Mouse (Mus musculus) G1E (cell line): ENCODE results near the gene St8sia1. TPM values are rescaled to one million over a fixed set of nuclear protein-coding genes. Genes with fewer than 3 reads are reported as not detected.
"Not testable (repeated sequence)": the region's sequence is repeated elsewhere in the genome, so short reads cannot be mapped to it uniquely, and the experiment has no call there.

Experiments
- ATAC-seq: 2 replicates; pipeline ENCODE4 v1.8.0; 2016; ENCODE audit warnings: mild to moderate bottlenecking; ENCODE audit not compliant: insufficient number of reproducible peaks, poor library complexity, low FRiP score, severe bottlenecking; ENCODE audit errors: extremely low read depth
- DNase-seq: peaks from one replicate; pipeline ENCODE4 v3.0.0; 2012; ENCODE audit warnings: low spot score
- H3K27me3 ChIP-seq: 2 replicates; pipeline ENCODE4 v1.6.1; 2012; ENCODE audit warnings: mild to moderate bottlenecking, low read length, inconsistent platforms; ENCODE audit not compliant: insufficient read depth
- H3K36me3 ChIP-seq: replicated peaks from 2 replicates; pipeline ENCODE3; 2012; ENCODE audit warnings: mild to moderate bottlenecking, inconsistent platforms
- H3K4me1 ChIP-seq: 2 replicates; pipeline ENCODE4 v1.6.1; 2012; ENCODE audit warnings: low read depth, low read length, inconsistent platforms, mixed read lengths; ENCODE audit not compliant: insufficient read depth
- H3K4me3 ChIP-seq: 2 replicates; pipeline ENCODE4 v1.5.1; 2012; ENCODE audit warnings: low read depth, mild to moderate bottlenecking, inconsistent platforms, low read length, moderate library complexity, mixed read lengths
- H3K9me3 ChIP-seq: replicated peaks from 2 replicates; pipeline ENCODE4 v1.6.1; 2012; ENCODE audit warnings: inconsistent platforms
- CTCF ChIP-seq: IDR thresholded peaks from 2 replicates; pipeline ENCODE4 v1.5.1; 2012; ENCODE audit warnings: low read depth, low read length, inconsistent platforms, mixed read lengths
- GATA1 ChIP-seq: IDR thresholded peaks from 2 replicates; pipeline ENCODE4 v1.6.1; 2012; ENCODE audit warnings: borderline replicate concordance, low read length, inconsistent platforms, mixed read lengths
- GATA2 ChIP-seq: IDR thresholded peaks from 2 replicates; pipeline ENCODE4 v1.6.1; 2012; ENCODE audit warnings: low read depth, low read length, inconsistent platforms, borderline replicate concordance
- POLR2AphosphoS5 ChIP-seq: IDR thresholded peaks from 2 replicates; pipeline ENCODE4 v1.6.1; 2012; ENCODE audit warnings: low read depth, low read length, inconsistent platforms; ENCODE audit not compliant: insufficient replicate concordance
- TAL1 ChIP-seq: conservative IDR thresholded peaks from 2 replicates; pipeline ENCODE4 v1.6.1; 2012; ENCODE audit warnings: low read depth, low read length, inconsistent platforms, mixed read lengths
- polyA plus RNA-seq: library from polyadenylated mRNA; stranded (reverse); fragments of >175 nt; gene quantifications from 2 replicates; pipeline ENCODE4 v1.2.3, GENCODE M21; 2012
- total RNA-seq, 2 experiments: library from RNA; stranded (forward) in 1 of 2; stranded (reverse) in 1 of 2; fragments of 200-1000 nt in 1 of 2; fragments of >200 nt in 1 of 2; fragmentation: Nextera tagmentation in 1 of 2; gene quantifications; 2 replicates each; pipeline ENCODE4 v1.2.3; 2014 to 2017

Gene St8sia1
- not detected in 2 replicates for total RNA-seq (2014; fragmentation: Nextera tagmentation)
- total RNA-seq (2017) = 0.11 TPM in 1 of 2 replicates, not detected in the other
- not detected in 2 replicates for polyA plus RNA-seq

DNA sequence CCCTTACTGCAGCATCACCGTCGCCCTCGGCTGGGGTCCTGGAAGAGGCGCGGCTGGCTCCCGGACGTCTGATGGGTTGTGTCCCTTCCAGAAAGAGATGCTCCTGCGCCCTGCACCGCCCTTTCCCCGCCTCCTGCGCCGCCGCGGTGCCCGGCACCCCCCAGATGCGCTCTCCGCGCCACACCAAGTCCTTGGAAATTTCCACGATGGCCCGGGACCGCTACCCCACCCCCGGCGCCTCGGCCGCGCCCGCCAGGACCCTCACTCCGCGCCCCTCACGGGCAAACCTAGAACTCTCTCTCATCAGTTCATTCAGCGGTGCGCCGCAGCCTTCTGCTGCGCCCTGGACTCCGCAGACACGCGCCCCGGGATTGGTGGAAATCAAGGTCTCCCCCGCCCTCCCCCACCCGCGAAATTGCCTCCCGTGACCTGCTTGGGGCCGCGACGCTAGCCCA is at the start of gene St8sia1:
Gene St8sia1 (minus strand): TSS at position 377 of the 455 bp plus-strand sequence.
- no peak within 1 kb of the TSS for H3K4me3 ChIP-seq
- TF ChIP-seq CTCF (no peak), GATA1 (no peak), POLR2AphosphoS5 (no peak), TAL1 (no peak), GATA2 (no peak)
- H3K27me3 ChIP-seq = peaks cover 10% of the 10 kb centered on the region; the same call in 1 of the 2 replicates
- DNase-seq = no peak
- H3K4me1 ChIP-seq = no peaks in the 10 kb centered on the region
- no peak for ATAC-seq
- no peaks in the 10 kb centered on the region for H3K36me3 ChIP-seq
- H3K9me3 ChIP-seq = no peaks in the 10 kb centered on the region; the same call in 1 of the 2 replicates

GRCm38 (mm10) chr6:143012513-143013215 is 48.4 kb upstream of the St8sia1 start:
- no peak for ATAC-seq
- peaks cover 62% of the 10 kb centered on the region for H3K36me3 ChIP-seq
- no peak for TF ChIP-seq TAL1
- TF ChIP-seq GATA1 = no peak
- no peak for TF ChIP-seq GATA2
- no peak for TF ChIP-seq CTCF
- H3K9me3 ChIP-seq = no peaks in the 10 kb centered on the region
- no peaks in the 10 kb centered on the region for H3K27me3 ChIP-seq
- H3K4me3 ChIP-seq = no peak overlapping the region
- no peak for DNase-seq
- no peaks in the 10 kb centered on the region; the same call in 1 of the 2 replicates for H3K4me1 ChIP-seq

- Histone ChIP-seq H3K4me1 (no peaks in the 10 kb centered on the region; the same call in 1 of the 2 replicates), H3K36me3 (peaks cover 47% of the 10 kb centered on the region), H3K27me3 (0 out of 2 replicates have a peak, but pooled peaks cover 4% of the 10 kb centered on the region), H3K9me3 (0 out of 2 replicates have a peak, but pooled peaks cover 2% of the 10 kb centered on the region), H3K4me3 (no peak overlapping the region)
- no peak for DNase-seq
- TF ChIP-seq GATA2 (no peak), GATA1 (no peak), TAL1 (no peak), POLR2AphosphoS5 (no peak), CTCF (no peak)
- ATAC-seq = 0 out of 2 replicates have a peak, but pooled peaks have one; percentile 15
Measured at GRCm38 (mm10) chr6:143008865-143009264, 44.6 kb upstream of the St8sia1 start.

- not testable (repeated sequence) for H3K27me3 ChIP-seq, H3K4me1 ChIP-seq, H3K9me3 ChIP-seq, DNase-seq, ATAC-seq, H3K4me3 ChIP-seq
- peaks cover 17% of the 10 kb centered on the region for H3K36me3 ChIP-seq
Measured at GRCm38 (mm10) chr6:143005209-143005608, 41.0 kb upstream of the St8sia1 start.

DNA sequence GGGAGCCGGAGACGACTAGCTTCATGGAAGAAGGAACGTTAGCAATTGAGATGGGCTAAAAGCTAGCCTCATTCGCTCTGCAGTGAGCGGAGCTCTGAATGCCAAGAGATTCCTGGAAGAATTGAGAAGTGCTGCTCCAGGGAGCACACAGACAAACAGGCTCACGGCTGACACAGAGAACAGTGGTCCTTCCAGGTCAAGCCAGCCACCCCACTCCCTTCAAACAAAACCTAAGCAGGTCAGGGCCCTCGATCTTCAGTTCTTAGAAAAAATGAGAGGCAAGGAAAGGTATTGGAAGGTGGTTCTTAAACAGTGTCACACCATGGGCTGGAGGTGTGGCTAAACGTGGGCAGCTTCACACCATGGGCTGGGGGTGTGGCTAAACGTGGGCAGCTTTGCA is 40.5 kb upstream of the St8sia1 start:
- H3K4me1 ChIP-seq = no peaks in the 10 kb centered on the region
- 0 out of 2 replicates have a peak, but pooled peaks cover 6% of the 10 kb centered on the region for H3K27me3 ChIP-seq
- 0 out of 2 replicates have a peak, but pooled peaks cover 2% of the 10 kb centered on the region for H3K9me3 ChIP-seq
- no peak overlapping the region for H3K4me3 ChIP-seq
- peaks cover 12% of the 10 kb centered on the region for H3K36me3 ChIP-seq
- TF ChIP-seq POLR2AphosphoS5 (no peak), CTCF (no peak), TAL1 (no peak), GATA2 (no peak), GATA1 (no peak)
- ATAC-seq = no peak
- DNase-seq = no peak

GRCm38 (mm10) chr6:142998221-142998999 is 34.2 kb upstream of the St8sia1 start:
- H3K36me3 ChIP-seq = no peaks in the 10 kb centered on the region
- H3K4me3 ChIP-seq = no peak overlapping the region
- no peaks in the 10 kb centered on the region for H3K9me3 ChIP-seq
- ATAC-seq (no peak), DNase-seq (no peak)
- H3K27me3 ChIP-seq = peaks cover 7% of the 10 kb centered on the region
- no peak for TF ChIP-seq CTCF
- no peak for TF ChIP-seq TAL1
- TF ChIP-seq POLR2AphosphoS5 = no peak
- no peak for TF ChIP-seq GATA2
- TF ChIP-seq GATA1 = no peak
- peaks cover 2% of the 10 kb centered on the region; the same call in 1 of the 2 replicates for H3K4me1 ChIP-seq
